Mouse (Mus musculus): ENCODE data around the gene Abcf3. TPM values are rescaled to one million over a fixed set of nuclear protein-coding genes. Genes with fewer than 3 reads are reported as not detected.

The Abcf3 gene
- polyA plus RNA-seq, 2 experiments, result 56.0 to 61.8 TPM

DNA sequence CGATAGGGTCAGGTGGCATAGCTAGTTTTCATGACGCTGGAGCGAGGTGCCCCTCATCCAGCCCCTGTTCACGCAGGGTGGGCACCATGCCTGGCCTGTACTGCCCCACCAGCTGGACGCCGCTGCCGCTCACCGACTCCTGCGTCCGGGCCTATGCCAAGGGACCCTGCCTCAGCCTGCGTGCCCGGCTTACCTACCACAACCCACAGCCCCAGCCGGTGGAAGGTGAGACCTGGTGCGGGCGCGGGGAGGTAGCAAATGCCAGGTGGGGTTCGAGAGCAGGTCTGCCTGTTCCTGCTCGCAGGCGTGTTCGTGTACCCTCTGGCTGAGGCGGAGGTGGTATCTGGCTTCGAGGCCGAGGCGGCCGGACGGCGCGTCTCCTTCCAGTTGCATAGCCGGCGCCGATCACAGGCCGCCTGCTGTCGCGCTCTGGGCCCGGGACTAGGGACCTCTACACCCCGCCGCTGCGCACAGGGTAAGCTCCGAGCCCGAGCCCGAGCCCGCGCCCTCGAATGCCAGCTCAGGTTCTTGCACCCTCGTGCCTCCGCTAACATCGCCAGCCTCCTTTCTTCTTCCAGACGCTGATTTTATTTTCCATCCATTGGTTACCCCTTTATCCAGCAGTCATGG, 42.8 kb downstream of the Abcf3 start:
- DNase-seq (ENCODE audit: low spot score) (no peak), ATAC-seq (ENCODE audit: low FRiP score, low read depth) (no peak)
- no peak overlapping the region for H3K9ac ChIP-seq (ENCODE audit: low read depth, low read length, severe bottlenecking)
- no peak overlapping the region for H3K27ac ChIP-seq (replicated peaks; ENCODE audit: low read depth, low read length)
- H3K4me1 ChIP-seq (ENCODE audit: control insufficient read depth, insufficient read depth, low read length), result peaks cover 17% of the 10 kb centered on the region
- peak overlapping the region; percentile 90 for H3K4me2 ChIP-seq (replicated peaks; ENCODE audit: low read depth, low read length, severe bottlenecking)
- H3K9me3 ChIP-seq (ENCODE audit: control insufficient read depth, low read length), result no peaks in the 10 kb centered on the region
- H3K4me3 ChIP-seq (replicated peaks; ENCODE audit: low read length), result peak overlapping the region; percentile 52
- WGBS, result 6% methylated on average over 48 of the region's 48 CpGs
- H3K36me3 ChIP-seq (ENCODE audit: control insufficient read depth, insufficient read depth, low read length), result no peaks in the 10 kb centered on the region
- no peak for TF ChIP-seq POLR2A (IDR thresholded peaks at IDR 0.05; ENCODE audit: borderline replicate concordance, extremely low read depth, insufficient read depth, insufficient read length)
- H3K27me3 ChIP-seq (ENCODE audit: control insufficient read depth, insufficient read depth, low read length), result peaks cover 48% of the 10 kb centered on the region

GRCm38 (mm10) chr16:20595060-20595673, 46.8 kb downstream of the Abcf3 start:
- H3K9ac ChIP-seq (ENCODE audit: low read depth, low read length, severe bottlenecking), result no peak overlapping the region
- peaks cover 11% of the 10 kb centered on the region; the same call in 1 of the 2 replicates for H3K4me1 ChIP-seq (ENCODE audit: control insufficient read depth, insufficient read depth, low read length)
- peaks cover 34% of the 10 kb centered on the region for H3K27me3 ChIP-seq (ENCODE audit: control insufficient read depth, insufficient read depth, low read length)
- no peak overlapping the region for H3K4me2 ChIP-seq (replicated peaks; ENCODE audit: low read depth, low read length, severe bottlenecking)
- TF ChIP-seq POLR2A (IDR thresholded peaks at IDR 0.05; ENCODE audit: borderline replicate concordance, extremely low read depth, insufficient read depth, insufficient read length), result no peak
- ATAC-seq (ENCODE audit: low FRiP score, low read depth) (no peak), DNase-seq (ENCODE audit: low spot score) (no peak)
- WGBS, result 84% methylated on average over 7 of the region's 7 CpGs
- H3K4me3 ChIP-seq (replicated peaks; ENCODE audit: low read length), result no peak overlapping the region
- H3K36me3 ChIP-seq (ENCODE audit: control insufficient read depth, insufficient read depth, low read length), result no peaks in the 10 kb centered on the region
- no peak overlapping the region for H3K27ac ChIP-seq (replicated peaks; ENCODE audit: low read depth, low read length)
- H3K9me3 ChIP-seq (ENCODE audit: control insufficient read depth, low read length), result no peaks in the 10 kb centered on the region

- Histone ChIP-seq H3K27ac (replicated peaks; ENCODE audit: low read depth, low read length) (no peak overlapping the region), H3K4me1 (ENCODE audit: control insufficient read depth, insufficient read depth, low read length) (peaks cover 5% of the 10 kb centered on the region; the same call in 1 of the 2 replicates), H3K9ac (ENCODE audit: low read depth, low read length, severe bottlenecking) (no peak overlapping the region), H3K4me2 (replicated peaks; ENCODE audit: low read depth, low read length, severe bottlenecking) (no peak overlapping the region), H3K9me3 (ENCODE audit: control insufficient read depth, low read length) (no peaks in the 10 kb centered on the region), H3K4me3 (replicated peaks; ENCODE audit: low read length) (no peak overlapping the region), H3K27me3 (ENCODE audit: control insufficient read depth, insufficient read depth, low read length) (peaks cover 28% of the 10 kb centered on the region), H3K36me3 (ENCODE audit: control insufficient read depth, insufficient read depth, low read length) (no peaks in the 10 kb centered on the region)
- DNase-seq (ENCODE audit: low spot score) (no peak), ATAC-seq (ENCODE audit: low FRiP score, low read depth) (no peak)
- 85% methylated on average over 4 of the region's 4 CpGs for WGBS
- TF ChIP-seq POLR2A (IDR thresholded peaks at IDR 0.05; ENCODE audit: borderline replicate concordance, extremely low read depth, insufficient read depth, insufficient read length), result no peak
Measured at GRCm38 (mm10) chr16:20595737-20596136, 47.4 kb downstream of the Abcf3 start.

DNA sequence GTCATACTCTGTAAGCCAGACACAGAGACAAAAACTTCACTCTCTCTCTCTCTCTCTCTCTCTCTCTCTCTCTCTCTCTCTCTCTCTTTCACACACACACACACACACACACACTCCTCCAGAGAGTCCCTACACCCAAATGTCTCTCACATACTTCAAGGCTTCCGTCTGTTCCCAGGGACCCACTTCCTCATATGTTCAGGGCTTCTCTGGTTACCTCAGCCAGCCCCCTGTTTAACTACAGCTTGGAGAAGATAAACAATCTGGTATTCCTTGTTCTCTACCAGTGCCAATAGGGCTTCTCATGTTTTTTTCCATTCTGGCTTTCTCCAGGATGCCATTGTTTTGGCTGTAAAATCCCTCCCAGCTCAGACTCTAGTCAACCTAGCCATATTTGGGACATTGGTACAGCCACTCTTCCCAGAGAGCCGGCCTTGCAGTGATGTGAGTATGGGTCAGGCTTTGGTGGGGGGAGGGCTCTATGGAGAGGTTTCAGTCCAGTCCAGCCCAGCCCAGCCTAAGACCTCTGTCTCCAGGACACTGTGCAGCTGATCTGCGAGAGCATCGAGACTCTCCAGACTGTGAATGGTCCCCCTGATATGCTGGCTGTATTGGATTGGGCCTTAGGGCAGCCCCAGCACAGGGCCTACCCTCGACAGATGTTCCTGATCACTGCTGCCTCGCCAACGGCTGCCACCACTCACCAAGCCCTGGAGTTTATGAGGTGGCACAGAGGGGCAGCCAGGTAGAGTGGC, 48.5 kb downstream of the Abcf3 start:
- Histone ChIP-seq H3K4me3 (replicated peaks; ENCODE audit: low read length) (no peak overlapping the region), H3K4me1 (ENCODE audit: control insufficient read depth, insufficient read depth, low read length) (no peaks in the 10 kb centered on the region), H3K27me3 (ENCODE audit: control insufficient read depth, insufficient read depth, low read length) (peaks cover 17% of the 10 kb centered on the region), H3K9ac (ENCODE audit: low read depth, low read length, severe bottlenecking) (no peak overlapping the region), H3K27ac (replicated peaks; ENCODE audit: low read depth, low read length) (no peak overlapping the region), H3K9me3 (ENCODE audit: control insufficient read depth, low read length) (no peaks in the 10 kb centered on the region), H3K36me3 (ENCODE audit: control insufficient read depth, insufficient read depth, low read length) (no peaks in the 10 kb centered on the region), H3K4me2 (replicated peaks; ENCODE audit: low read depth, low read length, severe bottlenecking) (no peak overlapping the region)
- ATAC-seq (ENCODE audit: low FRiP score, low read depth), result no peak
- DNase-seq (ENCODE audit: low spot score), result no peak
- no peak for TF ChIP-seq POLR2A (IDR thresholded peaks at IDR 0.05; ENCODE audit: borderline replicate concordance, extremely low read depth, insufficient read depth, insufficient read length)
- 39% methylated on average over 7 of the region's 7 CpGs for WGBS

- no peaks in the 10 kb centered on the region for H3K27me3 ChIP-seq (ENCODE audit: control insufficient read depth, insufficient read depth, low read length)
- no peak overlapping the region for H3K9ac ChIP-seq (ENCODE audit: low read depth, low read length, severe bottlenecking)
- ATAC-seq (ENCODE audit: low FRiP score, low read depth) (no peak), DNase-seq (ENCODE audit: low spot score) (no peak)
- no peak overlapping the region for H3K4me3 ChIP-seq (replicated peaks; ENCODE audit: low read length)
- WGBS, result 77% methylated on average over 5 of the region's 5 CpGs
- H3K27ac ChIP-seq (replicated peaks; ENCODE audit: low read depth, low read length), result no peak overlapping the region
- no peak overlapping the region for H3K4me2 ChIP-seq (replicated peaks; ENCODE audit: low read depth, low read length, severe bottlenecking)
- H3K9me3 ChIP-seq (ENCODE audit: control insufficient read depth, low read length), result no peaks in the 10 kb centered on the region
- no peaks in the 10 kb centered on the region for H3K4me1 ChIP-seq (ENCODE audit: control insufficient read depth, insufficient read depth, low read length)
- TF ChIP-seq POLR2A (IDR thresholded peaks at IDR 0.05; ENCODE audit: borderline replicate concordance, extremely low read depth, insufficient read depth, insufficient read length), result no peak
- peaks cover 16% of the 10 kb centered on the region for H3K36me3 ChIP-seq (ENCODE audit: control insufficient read depth, insufficient read depth, low read length)
Measured at GRCm38 (mm10) chr16:20600511-20600910, 52.1 kb downstream of the Abcf3 start.

Data from limb, embryonic 14.5 days (tissue).